Mouse (Mus musculus): ENCODE results near the gene Stxbp5l. TPM values are rescaled to one million over a fixed set of nuclear protein-coding genes. Genes with fewer than 3 reads are reported as not detected.

The Stxbp5l gene
- 3.8 and 7.8 TPM in 2 replicates for polyA plus RNA-seq (2014; fragmentation: Nextera tagmentation; extraction: Ambion mirVana)

DNA sequence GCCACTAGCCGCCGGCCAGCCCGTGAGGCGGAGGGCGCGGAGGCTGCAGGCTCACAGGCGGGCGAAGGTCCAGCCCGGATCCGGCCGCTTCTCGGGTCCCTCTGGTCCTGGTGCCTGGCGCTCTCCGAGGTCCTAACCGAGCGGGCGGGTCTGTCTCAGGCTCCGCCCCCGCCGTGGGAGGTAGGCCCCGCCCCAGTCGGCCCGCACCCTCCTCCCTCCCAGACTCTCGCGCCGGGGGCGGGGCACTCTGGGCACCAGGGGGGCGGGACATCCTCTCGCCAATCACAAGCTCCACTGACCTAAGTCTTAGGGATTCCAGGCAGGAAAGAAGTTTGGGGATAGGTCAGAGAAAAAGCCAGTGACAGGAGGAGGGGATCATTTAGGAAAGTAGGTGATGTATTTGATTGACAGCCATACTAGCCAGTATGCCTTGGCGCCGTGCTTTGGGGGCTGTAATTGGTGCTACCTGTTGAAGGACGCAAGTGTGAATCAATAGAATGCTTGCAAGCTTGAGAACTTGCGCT is at the start of gene Stxbp5l:
Gene Stxbp5l, minus strand, starts transcription at position 142 of the 524 bp plus-strand sequence.
- Histone ChIP-seq H3K4me2 (replicated peaks; ENCODE audit: low read depth, low read length) (peak within 1 kb of the TSS; percentile 70), H3K4me1 (replicated peaks; ENCODE audit: control insufficient read depth, insufficient read depth, low read length) (no peaks in the 10 kb centered on the region), H3K27me3 (ENCODE audit: control insufficient read depth, insufficient read depth, low read length) (no peaks in the 10 kb centered on the region), H3K4me3 (ENCODE audit: low read depth, low read length) (peak within 1 kb of the TSS; percentile 62), H3K9ac (ENCODE audit: low read depth, low read length) (peak within 1 kb of the TSS; percentile 62), H3K36me3 (ENCODE audit: control insufficient read depth, insufficient read depth, low read length) (no peaks in the 10 kb centered on the region), H3K9me3 (ENCODE audit: control insufficient read depth, low read length) (no peaks in the 10 kb centered on the region), H3K27ac (ENCODE audit: low read depth, low read length) (0 out of 2 replicates have a peak within 1 kb of the TSS, but pooled peaks have one; percentile 36)
- ATAC-seq (ENCODE audit: low FRiP score) (peak; percentile 98), DNase-seq (ENCODE audit: low spot score) (peak; percentile 94)
- under 1% methylated on average over 30 of the region's 33 CpGs for WGBS

DNA sequence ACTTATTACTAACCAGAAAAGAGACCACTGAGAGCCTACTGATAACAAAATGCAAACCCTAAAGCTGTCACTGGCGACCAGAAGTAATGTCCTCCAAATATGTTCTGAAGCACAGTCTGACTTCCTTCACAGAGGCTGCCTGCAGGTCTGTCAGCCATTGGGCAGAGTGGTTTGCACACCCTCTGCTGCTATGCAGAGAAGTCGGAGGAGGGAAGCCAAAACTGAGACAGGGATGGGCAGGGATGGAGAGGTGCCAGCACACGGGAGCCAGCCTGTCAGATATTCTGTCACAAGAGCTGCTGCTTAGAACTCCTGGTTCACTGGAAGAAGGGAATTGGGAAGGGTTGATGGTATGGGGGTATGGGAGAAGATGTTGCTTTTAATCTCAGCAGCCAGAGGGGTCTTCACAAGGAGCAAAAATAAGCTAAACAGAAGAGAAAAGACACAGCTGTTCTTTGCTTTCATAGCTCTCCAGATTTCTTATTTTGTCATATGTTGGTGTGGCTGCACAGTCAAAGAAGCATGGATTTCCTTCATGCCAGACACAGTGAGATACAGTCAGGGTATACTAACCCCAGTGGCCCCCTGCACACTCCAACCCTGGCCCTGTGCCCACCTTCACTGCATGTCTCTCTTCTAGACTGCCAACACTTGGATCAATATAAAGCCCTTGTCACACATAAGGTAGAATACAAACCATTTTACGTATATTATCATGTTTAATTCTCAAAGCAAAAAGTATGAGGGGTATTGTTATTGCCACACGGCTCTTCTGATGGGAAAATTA is 48.8 kb upstream of the Stxbp5l start:
- WGBS: 77% methylated on average over 5 of the region's 5 CpGs
- H3K36me3 ChIP-seq (ENCODE audit: control insufficient read depth, insufficient read depth, low read length): no peaks in the 10 kb centered on the region
- no peak for ATAC-seq (ENCODE audit: low FRiP score)
- no peak for DNase-seq (ENCODE audit: low spot score)
- no peak overlapping the region for H3K4me3 ChIP-seq (ENCODE audit: low read depth, low read length)
- no peaks in the 10 kb centered on the region for H3K4me1 ChIP-seq (replicated peaks; ENCODE audit: control insufficient read depth, insufficient read depth, low read length)
- H3K27ac ChIP-seq (ENCODE audit: low read depth, low read length): no peak overlapping the region
- H3K27me3 ChIP-seq (ENCODE audit: control insufficient read depth, insufficient read depth, low read length): no peaks in the 10 kb centered on the region
- no peak overlapping the region for H3K9ac ChIP-seq (ENCODE audit: low read depth, low read length)
- H3K4me2 ChIP-seq (replicated peaks; ENCODE audit: low read depth, low read length): no peak overlapping the region
- H3K9me3 ChIP-seq (ENCODE audit: control insufficient read depth, low read length): no peaks in the 10 kb centered on the region

DNA sequence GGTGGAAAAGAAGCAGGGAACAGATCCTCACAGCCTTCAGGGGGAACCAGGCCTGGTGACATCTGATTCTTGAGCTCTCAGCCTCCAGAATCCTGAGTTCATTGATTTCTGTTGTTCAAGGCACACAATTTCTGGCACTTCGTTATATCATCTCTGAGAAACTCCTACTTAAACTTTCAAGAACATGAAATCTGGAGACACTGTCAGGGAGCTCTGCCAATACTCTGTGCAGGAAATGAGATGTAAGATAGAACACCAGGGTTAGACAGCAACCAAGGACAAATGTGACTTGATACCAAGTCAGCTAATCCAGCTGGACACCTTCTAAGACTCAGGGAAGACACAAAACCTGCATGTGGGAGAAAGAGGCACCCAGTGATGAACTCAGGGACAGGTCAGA is 40.7 kb upstream of the Stxbp5l start:
- Histone ChIP-seq H3K4me1 (replicated peaks; ENCODE audit: control insufficient read depth, insufficient read depth, low read length) (no peaks in the 10 kb centered on the region), H3K9me3 (ENCODE audit: control insufficient read depth, low read length) (no peaks in the 10 kb centered on the region)
- WGBS: 77% methylated on average over 1 of the region's 1 CpGs

DNA sequence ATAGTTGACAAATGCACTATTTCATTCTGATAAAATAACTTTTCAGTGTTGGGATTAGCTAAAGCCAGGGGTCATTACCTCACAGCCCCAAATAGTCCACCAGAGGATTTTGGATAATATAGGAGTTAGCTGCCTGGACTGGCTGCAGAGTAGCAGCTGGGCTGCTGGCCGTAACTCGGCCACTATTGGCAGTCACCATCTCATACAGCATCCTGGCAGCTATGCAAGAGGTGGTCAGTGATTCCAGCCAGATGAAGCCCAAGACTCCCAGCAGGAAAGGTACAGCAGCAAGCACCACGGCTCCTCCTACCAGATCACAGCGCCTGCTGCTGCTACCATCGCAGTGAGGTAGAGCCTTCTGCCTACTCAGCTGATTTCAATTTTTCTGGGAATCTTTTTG is 38.1 kb upstream of the Stxbp5l start:
- H3K4me3 ChIP-seq (ENCODE audit: low read depth, low read length): no peak overlapping the region
- no peak for DNase-seq (ENCODE audit: low spot score)

More for the DNA sequence above, 40.7 kb upstream of the Stxbp5l start:
- no peaks in the 10 kb centered on the region for H3K27me3 ChIP-seq (ENCODE audit: control insufficient read depth, insufficient read depth, low read length)
- DNase-seq (ENCODE audit: low spot score) (no peak), ATAC-seq (ENCODE audit: low FRiP score) (no peak)
- no peak overlapping the region for H3K9ac ChIP-seq (ENCODE audit: low read depth, low read length)
- no peak overlapping the region for H3K27ac ChIP-seq (ENCODE audit: low read depth, low read length)
- no peak overlapping the region for H3K4me3 ChIP-seq (ENCODE audit: low read depth, low read length)
- H3K36me3 ChIP-seq (ENCODE audit: control insufficient read depth, insufficient read depth, low read length): no peaks in the 10 kb centered on the region
- H3K4me2 ChIP-seq (replicated peaks; ENCODE audit: low read depth, low read length): no peak overlapping the region

DNA sequence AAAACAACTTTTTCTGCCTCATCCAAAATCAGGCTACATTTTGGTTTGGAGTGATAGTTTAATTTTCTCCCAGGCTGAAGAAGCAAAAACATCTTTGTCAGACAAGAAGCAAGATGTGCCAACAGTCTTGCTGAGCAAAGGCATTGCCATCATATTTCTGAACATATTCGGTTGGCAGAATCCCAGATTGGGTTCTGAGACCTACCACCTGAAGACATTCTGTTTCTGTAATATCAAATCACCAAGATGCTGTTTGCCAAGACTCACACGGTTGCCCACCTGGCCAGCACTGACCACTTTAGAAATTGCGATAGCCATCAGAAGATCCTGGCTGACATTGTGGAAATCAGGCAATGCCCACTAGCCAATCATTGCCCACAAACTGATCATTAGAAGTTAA is 37.1 kb upstream of the Stxbp5l start:
- H3K9ac ChIP-seq (ENCODE audit: low read depth, low read length): no peak overlapping the region
- no peaks in the 10 kb centered on the region for H3K27me3 ChIP-seq (ENCODE audit: control insufficient read depth, insufficient read depth, low read length)
- H3K27ac ChIP-seq (ENCODE audit: low read depth, low read length): no peak overlapping the region
- H3K4me3 ChIP-seq (ENCODE audit: low read depth, low read length): no peak overlapping the region
- no peaks in the 10 kb centered on the region for H3K36me3 ChIP-seq (ENCODE audit: control insufficient read depth, insufficient read depth, low read length)
- no peaks in the 10 kb centered on the region for H3K4me1 ChIP-seq (replicated peaks; ENCODE audit: control insufficient read depth, insufficient read depth, low read length)
- H3K4me2 ChIP-seq (replicated peaks; ENCODE audit: low read depth, low read length): no peak overlapping the region
- ATAC-seq (ENCODE audit: low FRiP score) (no peak), DNase-seq (ENCODE audit: low spot score) (no peak)
- no peaks in the 10 kb centered on the region for H3K9me3 ChIP-seq (ENCODE audit: control insufficient read depth, low read length)
- WGBS: 86% methylated on average over 3 of the region's 3 CpGs

More for the DNA sequence above, 38.1 kb upstream of the Stxbp5l start:
- 84% methylated on average over 5 of the region's 5 CpGs for WGBS
- Histone ChIP-seq H3K36me3 (ENCODE audit: control insufficient read depth, insufficient read depth, low read length) (no peaks in the 10 kb centered on the region), H3K4me1 (replicated peaks; ENCODE audit: control insufficient read depth, insufficient read depth, low read length) (no peaks in the 10 kb centered on the region), H3K9me3 (ENCODE audit: control insufficient read depth, low read length) (no peaks in the 10 kb centered on the region), H3K27me3 (ENCODE audit: control insufficient read depth, insufficient read depth, low read length) (no peaks in the 10 kb centered on the region), H3K4me2 (replicated peaks; ENCODE audit: low read depth, low read length) (no peak overlapping the region), H3K9ac (ENCODE audit: low read depth, low read length) (no peak overlapping the region), H3K27ac (ENCODE audit: low read depth, low read length) (no peak overlapping the region)
- no peak for ATAC-seq (ENCODE audit: low FRiP score)

DNA sequence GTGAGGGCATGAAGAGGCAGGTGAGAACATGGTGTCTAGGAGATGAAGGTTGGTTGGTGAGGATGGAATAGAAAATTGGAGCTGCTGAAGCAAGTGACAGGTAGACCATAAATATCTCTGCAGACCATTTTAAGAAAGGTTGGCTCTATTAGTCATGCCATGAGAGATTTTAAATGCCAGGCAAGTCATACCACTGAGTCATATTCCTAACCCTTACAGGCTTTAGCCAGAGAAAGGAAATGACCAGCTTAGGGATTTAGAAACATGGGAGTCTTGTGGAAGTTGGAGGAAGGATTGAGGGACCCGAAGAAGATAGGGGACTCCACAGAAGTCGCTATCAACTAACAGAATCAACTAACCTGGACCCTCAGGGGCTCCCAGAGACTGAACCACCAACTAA is 35.8 kb upstream of the Stxbp5l start:
- Histone ChIP-seq H3K9ac (ENCODE audit: low read depth, low read length) (no peak overlapping the region), H3K4me3 (ENCODE audit: low read depth, low read length) (no peak overlapping the region), H3K4me2 (replicated peaks; ENCODE audit: low read depth, low read length) (no peak overlapping the region), H3K27ac (ENCODE audit: low read depth, low read length) (no peak overlapping the region), H3K4me1 (replicated peaks; ENCODE audit: control insufficient read depth, insufficient read depth, low read length) (no peaks in the 10 kb centered on the region), H3K36me3 (ENCODE audit: control insufficient read depth, insufficient read depth, low read length) (no peaks in the 10 kb centered on the region), H3K27me3 (ENCODE audit: control insufficient read depth, insufficient read depth, low read length) (no peaks in the 10 kb centered on the region), H3K9me3 (ENCODE audit: control insufficient read depth, low read length) (no peaks in the 10 kb centered on the region)
- DNase-seq (ENCODE audit: low spot score) (no peak), ATAC-seq (ENCODE audit: low FRiP score) (no peak)
- WGBS: 94% methylated on average over 2 of the region's 2 CpGs

DNA sequence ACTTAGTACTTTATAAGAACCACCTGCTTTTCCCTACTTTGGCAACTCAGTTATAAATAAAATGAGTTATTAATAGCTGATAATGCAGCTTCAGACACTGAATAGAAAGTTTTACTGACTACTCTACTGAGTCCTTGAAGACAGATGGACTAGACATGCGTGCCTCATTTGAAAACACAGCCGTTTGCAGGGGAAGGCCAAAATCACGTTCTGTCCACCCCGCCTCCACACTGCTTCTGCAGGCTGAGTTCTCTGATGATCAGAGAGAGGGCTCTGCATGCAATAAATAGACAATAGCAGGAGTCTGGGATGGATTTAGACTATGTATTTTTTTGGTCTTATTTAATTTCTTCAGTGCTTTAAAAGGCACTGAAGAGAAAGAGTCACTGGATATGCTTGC is 20.8 kb upstream of the Stxbp5l start:
- no peak overlapping the region for H3K4me2 ChIP-seq (replicated peaks; ENCODE audit: low read depth, low read length)
- DNase-seq (ENCODE audit: low spot score): no peak
- H3K9me3 ChIP-seq (ENCODE audit: control insufficient read depth, low read length): no peaks in the 10 kb centered on the region
- no peak overlapping the region for H3K4me3 ChIP-seq (ENCODE audit: low read depth, low read length)
- WGBS: 78% methylated on average over 4 of the region's 4 CpGs
- H3K9ac ChIP-seq (ENCODE audit: low read depth, low read length): no peak overlapping the region
- no peaks in the 10 kb centered on the region for H3K27me3 ChIP-seq (ENCODE audit: control insufficient read depth, insufficient read depth, low read length)
- no peaks in the 10 kb centered on the region for H3K36me3 ChIP-seq (ENCODE audit: control insufficient read depth, insufficient read depth, low read length)
- H3K27ac ChIP-seq (ENCODE audit: low read depth, low read length): no peak overlapping the region
- no peaks in the 10 kb centered on the region for H3K4me1 ChIP-seq (replicated peaks; ENCODE audit: control insufficient read depth, insufficient read depth, low read length)
- no peak for ATAC-seq (ENCODE audit: low FRiP score)

DNA sequence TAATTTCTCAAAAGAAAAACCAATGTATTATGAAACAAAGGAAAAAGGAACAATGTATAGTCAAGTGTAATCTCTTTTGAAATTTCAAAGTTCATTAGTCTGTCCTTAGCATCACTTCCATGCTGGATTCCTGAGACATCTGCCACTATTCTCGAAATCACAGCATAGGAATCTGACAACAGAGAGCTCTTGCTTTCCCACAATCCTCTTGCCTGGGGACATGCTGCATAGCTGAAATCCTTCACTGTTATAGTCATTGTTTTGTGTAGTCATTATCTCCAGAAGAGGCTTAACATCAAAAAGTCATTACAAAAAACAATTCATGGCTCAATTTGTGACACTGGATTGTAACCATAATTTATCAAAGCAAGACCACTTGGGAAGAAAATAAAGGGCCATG is 20.2 kb upstream of the Stxbp5l start:
- Histone ChIP-seq H3K36me3 (ENCODE audit: control insufficient read depth, insufficient read depth, low read length) (no peaks in the 10 kb centered on the region), H3K4me2 (replicated peaks; ENCODE audit: low read depth, low read length) (no peak overlapping the region)
- 68% methylated on average over 1 of the region's 1 CpGs for WGBS

DNA sequence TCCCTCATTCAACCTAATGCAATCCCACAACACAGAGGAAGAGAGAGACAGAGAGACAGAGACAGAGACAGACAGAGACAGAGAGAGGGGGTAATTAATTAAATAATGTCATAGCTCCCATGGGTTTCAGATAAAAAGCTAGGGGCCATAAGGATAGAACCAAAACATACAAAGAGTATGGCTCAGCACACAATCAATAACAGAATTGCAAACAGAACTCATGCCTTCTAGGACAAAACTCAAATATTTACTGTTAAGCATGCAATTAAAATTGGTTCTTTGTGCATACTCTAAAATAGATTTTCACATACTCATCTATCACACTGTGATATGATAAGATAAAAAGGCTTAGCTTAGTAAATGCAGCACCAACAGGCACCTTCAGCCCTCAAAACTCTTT is 5.2 kb upstream of the Stxbp5l start:
- Histone ChIP-seq H3K27ac (ENCODE audit: low read depth, low read length) (no peak overlapping the region), H3K9me3 (ENCODE audit: control insufficient read depth, low read length) (no peaks in the 10 kb centered on the region), H3K4me2 (replicated peaks; ENCODE audit: low read depth, low read length) (no peak overlapping the region), H3K4me1 (replicated peaks; ENCODE audit: control insufficient read depth, insufficient read depth, low read length) (no peaks in the 10 kb centered on the region), H3K4me3 (ENCODE audit: low read depth, low read length) (no peak overlapping the region), H3K27me3 (ENCODE audit: control insufficient read depth, insufficient read depth, low read length) (no peaks in the 10 kb centered on the region), H3K9ac (ENCODE audit: low read depth, low read length) (no peak overlapping the region), H3K36me3 (ENCODE audit: control insufficient read depth, insufficient read depth, low read length) (no peaks in the 10 kb centered on the region)
- DNase-seq (ENCODE audit: low spot score) (no peak), ATAC-seq (ENCODE audit: low FRiP score) (no peak)

More for the DNA sequence above, 20.2 kb upstream of the Stxbp5l start:
- Histone ChIP-seq H3K4me1 (replicated peaks; ENCODE audit: control insufficient read depth, insufficient read depth, low read length) (no peaks in the 10 kb centered on the region), H3K9ac (ENCODE audit: low read depth, low read length) (no peak overlapping the region), H3K9me3 (ENCODE audit: control insufficient read depth, low read length) (no peaks in the 10 kb centered on the region), H3K27ac (ENCODE audit: low read depth, low read length) (no peak overlapping the region), H3K27me3 (ENCODE audit: control insufficient read depth, insufficient read depth, low read length) (no peaks in the 10 kb centered on the region), H3K4me3 (ENCODE audit: low read depth, low read length) (no peak overlapping the region)
- DNase-seq (ENCODE audit: low spot score) (no peak), ATAC-seq (ENCODE audit: low FRiP score) (no peak)

Measured in hindbrain, embryonic 11.5 days (tissue).